Mouse (Mus musculus): ENCODE results near the gene Cpeb4.
A peak's percentile ranks its signal among the peaks of the same experiment; 100 is the strongest.

Cpeb4 gene

GRCm38 (mm10) chr11:31846771-31847468 lies 25.1 kb upstream of the Cpeb4 start:
- no peak for DNase-seq (ENCODE audit: low spot score in 2 of 2)

- no peak for DNase-seq (ENCODE audit: low spot score in 2 of 2)
Measured at GRCm38 (mm10) chr11:31847469-31847805, 24.6 kb upstream of the Cpeb4 start.

- no peak for DNase-seq (ENCODE audit: low spot score in 2 of 2)
Measured at GRCm38 (mm10) chr11:31848725-31849124, 23.3 kb upstream of the Cpeb4 start.

GRCm38 (mm10) chr11:31850156-31850775 lies 21.7 kb upstream of the Cpeb4 start:
- no peak for DNase-seq (ENCODE audit: low spot score in 2 of 2)

GRCm38 (mm10) chr11:31850995-31851394 lies 21.0 kb upstream of the Cpeb4 start:
- DNase-seq (ENCODE audit: low spot score in 2 of 2): no peak

GRCm38 (mm10) chr11:31851702-31852560 lies 20.1 kb upstream of the Cpeb4 start:
- DNase-seq (ENCODE audit: low spot score in 2 of 2): no peak

GRCm38 (mm10) chr11:31854955-31855354 lies 17.1 kb upstream of the Cpeb4 start:
- DNase-seq (ENCODE audit: low spot score in 2 of 2): no peak

GRCm38 (mm10) chr11:31857479-31857878 lies 14.5 kb upstream of the Cpeb4 start:
- no peak for DNase-seq (ENCODE audit: low spot score in 2 of 2)

- no peak for DNase-seq (ENCODE audit: low spot score in 2 of 2)
Measured at GRCm38 (mm10) chr11:31861149-31861890, 10.7 kb upstream of the Cpeb4 start.

- no peak for DNase-seq (ENCODE audit: low spot score in 2 of 2)
Measured at GRCm38 (mm10) chr11:31867976-31868375, 4.0 kb upstream of the Cpeb4 start.

GRCm38 (mm10) chr11:31870285-31871010 lies 1.6 kb upstream of the Cpeb4 start:
- DNase-seq (ENCODE audit: low spot score in 2 of 2): peak; percentile 98 to 99

- DNase-seq (ENCODE audit: low spot score in 2 of 2): peak in 1 of 2 experiments; percentile 50
Measured at GRCm38 (mm10) chr11:31871135-31871541, 873 bp upstream of the Cpeb4 start.

- DNase-seq (ENCODE audit: low spot score in 2 of 2): peak in 1 of 2 experiments; percentile 23
Measured at GRCm38 (mm10) chr11:31872546-31873261, 693 bp downstream of the Cpeb4 start.

GRCm38 (mm10) chr11:31874071-31874470 lies 2.1 kb downstream of the Cpeb4 start:
- DNase-seq (ENCODE audit: low spot score in 2 of 2): no peak

GRCm38 (mm10) chr11:31883671-31884070 lies 11.7 kb downstream of the Cpeb4 start:
- no peak for DNase-seq (ENCODE audit: low spot score in 2 of 2)

- no peak for DNase-seq (ENCODE audit: low spot score in 2 of 2)
Measured at GRCm38 (mm10) chr11:31885765-31886164, 13.8 kb downstream of the Cpeb4 start.

GRCm38 (mm10) chr11:31888229-31888628 lies 16.2 kb downstream of the Cpeb4 start:
- no peak for DNase-seq (ENCODE audit: low spot score in 2 of 2)

- no peak for DNase-seq (ENCODE audit: low spot score in 2 of 2)
Measured at GRCm38 (mm10) chr11:31892152-31892551, 20.1 kb downstream of the Cpeb4 start.

GRCm38 (mm10) chr11:31893639-31894038 lies 21.6 kb downstream of the Cpeb4 start:
- no peak for DNase-seq (ENCODE audit: low spot score in 2 of 2)

- no peak for DNase-seq (ENCODE audit: low spot score in 2 of 2)
Measured at GRCm38 (mm10) chr11:31896065-31896792, 24.2 kb downstream of the Cpeb4 start.
